Comparison of ENCODE assay signal across 29 mouse cellular contexts in the genomic region with DNA sequence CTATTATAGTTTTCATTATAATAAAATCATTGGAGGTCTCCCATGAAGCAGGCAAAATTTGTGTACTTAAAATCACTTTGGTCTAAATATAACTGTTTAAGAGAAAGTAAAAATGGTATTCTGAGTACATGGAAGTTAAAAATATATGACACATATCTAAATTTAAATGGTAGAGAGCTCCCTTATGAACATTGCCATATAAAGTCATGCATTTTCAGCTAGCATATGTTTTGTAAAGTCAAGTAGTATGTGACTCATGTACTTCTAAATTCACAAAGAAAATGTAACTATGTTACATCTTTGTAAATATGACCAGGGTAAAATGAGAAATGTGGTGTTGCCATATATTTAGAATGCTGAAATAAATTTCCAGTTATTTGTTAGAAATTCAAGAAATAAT.
"Had no signal": no experiment of that assay in that cellular context is flagged by ENCODE, and none has a peak within 500 bp of the region (broad histone marks: within the 10 kb centered on the region; RNA-seq: fewer than 3 reads in every experiment).

No protein-coding gene starts in this region.

- DNase-seq: cerebellum, adult 2 months; cerebellum, adult 8-10 months; cerebellum, adult 9-10 months; cerebellum, adult 9-11 months; cerebellum, postnatal 10 days; cerebellum, postnatal 14 days; cerebellum, postnatal 25 days; cerebellum, postnatal 36 days; embryo, embryonic 11 days; gastrocnemius, adult 2 months; gastrocnemius, postnatal 10 days; gastrocnemius, postnatal 14 days; gastrocnemius, postnatal 25 days; gastrocnemius, postnatal 36 days; heart, adult 11 months; heart, adult 18-20 months; heart, adult 2 months had no signal

- H3K9ac ChIP-seq: embryonic facial prominence, embryonic 12.5 days; embryonic facial prominence, embryonic 13.5 days; embryonic facial prominence, embryonic 15.5 days; forebrain, embryonic 12.5 days; forebrain, embryonic 13.5 days; forebrain, embryonic 15.5 days had no signal

- H3K4me1 ChIP-seq: embryonic facial prominence, embryonic 10.5 days; embryonic facial prominence, embryonic 12.5 days; embryonic facial prominence, embryonic 13.5 days; embryonic facial prominence, embryonic 15.5 days; forebrain, embryonic 10.5 days; forebrain, embryonic 12.5 days; forebrain, embryonic 13.5 days; forebrain, embryonic 15.5 days; heart, embryonic 10.5 days had no signal

- ATAC-seq: forebrain, embryonic 13.5 days; forebrain, embryonic 14.5 days; forebrain, embryonic 15.5 days; forebrain, embryonic 16.5 days had no signal

- H3K27ac ChIP-seq: embryonic facial prominence, embryonic 10.5 days; embryonic facial prominence, embryonic 12.5 days; embryonic facial prominence, embryonic 13.5 days; embryonic facial prominence, embryonic 15.5 days; forebrain, embryonic 10.5 days; forebrain, embryonic 12.5 days; forebrain, embryonic 13.5 days; forebrain, embryonic 15.5 days; gastrocnemius, adult 2 months; heart, adult 2 months; heart, embryonic 10.5 days had no signal

- H3K4me2 ChIP-seq: embryonic facial prominence, embryonic 12.5 days; embryonic facial prominence, embryonic 13.5 days; embryonic facial prominence, embryonic 15.5 days; forebrain, embryonic 12.5 days; forebrain, embryonic 13.5 days; forebrain, embryonic 15.5 days had no signal

- H3K27me3 ChIP-seq: embryonic facial prominence, embryonic 12.5 days; embryonic facial prominence, embryonic 13.5 days; embryonic facial prominence, embryonic 15.5 days; forebrain, embryonic 12.5 days; forebrain, embryonic 13.5 days; forebrain, embryonic 15.5 days had no signal

- H3K4me3 ChIP-seq: embryonic facial prominence, embryonic 10.5 days; embryonic facial prominence, embryonic 12.5 days; embryonic facial prominence, embryonic 13.5 days; embryonic facial prominence, embryonic 15.5 days; erythroblast, embryonic 14.5 days; forebrain, embryonic 10.5 days; forebrain, embryonic 12.5 days; forebrain, embryonic 13.5 days; forebrain, embryonic 15.5 days; gastrocnemius, adult 2 months; heart, adult 2 months; heart, embryonic 10.5 days had no signal

- H3K9me3 ChIP-seq: embryonic facial prominence, embryonic 10.5 days; embryonic facial prominence, embryonic 12.5 days; embryonic facial prominence, embryonic 13.5 days; embryonic facial prominence, embryonic 15.5 days; forebrain, embryonic 10.5 days; forebrain, embryonic 12.5 days; forebrain, embryonic 13.5 days; forebrain, embryonic 15.5 days; heart, embryonic 10.5 days had no signal

- H3K36me3 ChIP-seq: embryonic facial prominence, embryonic 10.5 days; embryonic facial prominence, embryonic 12.5 days; embryonic facial prominence, embryonic 13.5 days; embryonic facial prominence, embryonic 15.5 days; forebrain, embryonic 10.5 days; forebrain, embryonic 12.5 days; forebrain, embryonic 15.5 days; heart, embryonic 10.5 days had no signal
